Mouse (Mus musculus) urinary bladder, postnatal 25 days (tissue): Measurements from ENCODE around the gene Gm609.

Experiments
- DNase-seq: peaks from one replicate; pipeline ENCODE4 v3.0.0; 2022; ENCODE audit warnings: low spot score

Gm609 gene

DNA sequence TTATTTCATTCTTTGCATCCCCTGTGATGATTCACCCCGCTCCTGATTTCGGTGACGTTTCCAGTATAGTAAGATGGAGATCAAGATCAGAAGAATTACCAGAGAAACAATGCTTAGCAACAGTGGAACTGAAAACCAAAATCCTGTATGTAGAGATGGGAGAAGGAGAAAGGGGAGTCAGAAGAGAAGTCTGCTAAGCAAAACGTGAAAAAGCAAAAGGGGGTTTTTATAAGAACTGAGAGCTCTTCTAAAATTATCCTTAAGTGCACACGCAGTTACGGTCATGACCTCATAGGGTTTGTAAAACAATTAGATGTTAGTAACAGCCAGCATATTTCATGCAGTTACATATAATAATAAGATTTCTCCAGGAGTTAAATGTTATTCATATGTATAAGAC lies 100.5 kb downstream of the Gm609 start:
- DNase-seq: no peak

- DNase-seq: no peak
These were observed 101.1 kb downstream of the Gm609 start for GRCm38 (mm10) chr16:45391680-45392079.

- no peak for DNase-seq
These were observed 102.3 kb downstream of the Gm609 start for GRCm38 (mm10) chr16:45390286-45390956.

GRCm38 (mm10) chr16:45389833-45390232 lies 102.9 kb downstream of the Gm609 start:
- DNase-seq: no peak

DNA sequence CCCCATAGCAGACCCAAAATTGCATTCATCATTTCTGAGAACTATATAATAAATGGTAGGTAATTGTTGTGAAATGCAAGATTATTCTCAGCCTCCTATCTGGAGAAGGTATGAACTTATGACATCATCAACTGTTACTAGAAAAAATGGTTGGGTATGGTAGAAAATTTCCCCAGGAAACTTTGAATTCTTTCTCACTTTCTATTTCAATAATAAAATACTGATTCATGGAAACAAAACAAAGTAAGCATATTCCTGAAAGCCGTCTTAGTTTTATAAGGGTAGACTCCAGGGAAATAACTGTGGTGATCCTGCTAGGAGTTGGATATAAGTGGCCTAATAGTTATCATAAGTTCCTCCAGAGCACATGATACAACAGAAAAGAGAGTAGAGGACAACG lies 103.7 kb downstream of the Gm609 start:
- no peak for DNase-seq

GRCm38 (mm10) chr16:45381811-45382210 lies 111.0 kb downstream of the Gm609 start:
- no peak for DNase-seq

- no peak for DNase-seq
These were observed 113.8 kb downstream of the Gm609 start for GRCm38 (mm10) chr16:45378959-45379358.

DNA sequence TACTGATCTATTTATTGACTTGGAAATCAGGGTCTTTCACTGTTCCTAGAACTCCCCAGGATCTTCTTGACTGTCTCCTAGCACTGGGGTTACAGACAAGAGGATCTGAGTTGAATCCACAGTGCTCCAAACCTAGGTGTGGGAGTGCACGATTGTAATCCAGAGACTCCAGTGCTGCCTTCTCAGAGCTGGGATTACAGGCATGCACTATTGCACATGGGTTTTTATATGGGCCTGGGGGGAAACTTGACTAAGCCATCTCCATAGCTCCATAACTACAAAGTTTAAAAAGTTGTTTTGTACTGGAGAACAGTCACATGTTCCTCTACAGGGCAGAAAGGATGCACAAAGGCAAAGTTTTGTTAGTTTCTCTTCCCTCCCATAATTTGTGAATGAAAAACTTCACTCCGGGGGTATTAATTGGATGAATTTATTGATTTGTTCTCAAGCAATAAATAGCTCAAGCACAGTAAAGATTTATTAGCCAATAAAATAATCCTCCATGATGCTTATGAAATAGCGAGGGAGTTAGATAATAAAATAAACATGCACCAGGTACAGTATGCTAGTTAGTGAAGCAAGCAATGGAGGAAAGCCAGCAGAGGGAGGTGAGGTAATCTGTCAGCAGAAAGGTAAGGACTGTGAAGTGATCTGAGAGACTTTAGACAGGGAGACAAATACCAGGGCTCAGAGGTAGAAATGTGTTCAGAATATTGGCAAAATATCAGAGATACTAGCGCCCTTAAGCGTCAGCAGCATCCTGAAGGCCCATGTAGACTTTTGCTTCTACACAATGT lies 114.4 kb downstream of the Gm609 start:
- DNase-seq: no peak

DNA sequence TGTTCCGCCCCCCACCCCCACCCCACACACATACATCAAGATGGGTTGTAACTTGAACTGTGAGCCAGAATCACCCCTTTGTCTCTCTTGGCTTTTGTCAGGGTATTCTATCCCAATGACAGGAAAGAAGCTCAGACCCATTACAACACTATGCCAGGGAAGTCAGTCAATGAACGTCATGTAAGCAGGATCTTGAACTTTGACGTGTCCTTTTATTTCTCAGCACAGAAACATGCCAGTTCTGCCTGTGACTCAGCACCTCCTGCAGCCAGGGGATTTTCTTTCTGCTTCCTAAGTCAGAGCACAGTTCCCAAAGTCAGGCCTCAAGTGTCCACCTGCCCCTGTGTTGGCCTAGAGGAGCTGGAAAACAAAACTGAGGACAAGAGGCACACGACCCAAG lies 115.4 kb downstream of the Gm609 start:
- DNase-seq: no peak

DNA sequence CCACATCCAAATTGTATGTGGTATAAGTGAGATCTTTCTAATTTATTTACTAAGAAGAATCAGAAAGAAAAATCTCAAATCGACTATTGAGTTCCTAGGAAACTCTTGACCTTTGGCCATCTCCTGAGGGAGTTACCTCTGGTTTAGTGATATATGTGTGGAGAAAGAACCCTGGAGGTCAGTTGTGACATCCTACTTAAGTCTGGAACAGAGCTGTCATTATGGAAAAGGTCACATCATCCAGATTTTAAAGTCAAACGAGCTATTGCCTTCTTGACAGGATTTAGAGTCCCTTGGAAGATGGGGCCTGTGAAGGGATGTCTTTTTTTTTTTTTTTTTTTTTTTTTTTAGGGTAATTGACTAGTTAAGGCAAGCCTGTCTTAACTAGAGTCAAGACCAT lies 116.0 kb downstream of the Gm609 start:
- DNase-seq: no peak

GRCm38 (mm10) chr16:45376294-45376693 lies 116.5 kb downstream of the Gm609 start:
- no peak for DNase-seq

GRCm38 (mm10) chr16:45375506-45376225 lies 117.1 kb downstream of the Gm609 start:
- DNase-seq: no peak

GRCm38 (mm10) chr16:45374074-45374473 lies 118.7 kb downstream of the Gm609 start:
- DNase-seq: no peak

GRCm38 (mm10) chr16:45371076-45371475 lies 121.7 kb downstream of the Gm609 start:
- no peak for DNase-seq

- no peak for DNase-seq
These were observed 123.3 kb downstream of the Gm609 start for GRCm38 (mm10) chr16:45369285-45369965.

GRCm38 (mm10) chr16:45366111-45366510 lies 126.7 kb downstream of the Gm609 start:
- DNase-seq: no peak

DNA sequence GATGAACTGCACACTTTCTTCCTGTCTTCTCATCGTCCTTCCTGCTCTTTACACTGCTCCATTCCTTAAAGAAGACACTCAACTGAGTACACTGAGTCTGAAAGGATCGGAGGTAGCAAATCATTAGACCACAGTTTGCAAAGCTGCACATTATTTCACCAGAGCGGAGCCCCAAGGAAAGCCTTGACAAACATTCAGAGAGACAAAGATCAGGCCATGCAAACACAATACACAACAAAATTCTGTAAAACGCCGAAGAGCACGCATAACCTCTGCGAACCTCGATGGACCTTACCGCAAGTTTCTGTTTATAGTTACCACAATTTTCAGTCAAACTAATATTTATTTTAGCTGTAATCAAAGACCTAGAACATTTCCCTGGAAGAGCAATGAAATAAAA lies 127.4 kb downstream of the Gm609 start:
- no peak for DNase-seq

DNA sequence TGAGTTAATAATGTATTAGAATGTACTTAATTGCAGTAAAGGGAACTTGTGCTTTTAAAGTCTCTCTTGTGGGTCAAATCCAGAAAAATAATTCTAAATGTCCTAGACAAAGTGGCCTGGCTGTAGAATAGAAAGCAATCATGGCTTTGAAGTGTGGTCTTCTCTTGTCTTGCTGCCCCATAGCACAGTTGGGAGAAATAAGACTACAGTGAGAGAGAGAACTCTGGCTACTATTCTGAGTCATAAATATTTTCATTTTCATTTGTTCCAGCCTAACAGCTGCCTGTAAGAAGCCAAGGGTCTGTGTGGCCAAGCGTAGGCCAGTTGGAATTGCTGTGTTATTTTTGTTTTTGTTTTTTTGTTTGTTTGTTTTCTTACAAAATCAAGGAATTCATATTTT lies 128.1 kb downstream of the Gm609 start:
- DNase-seq: no peak

DNA sequence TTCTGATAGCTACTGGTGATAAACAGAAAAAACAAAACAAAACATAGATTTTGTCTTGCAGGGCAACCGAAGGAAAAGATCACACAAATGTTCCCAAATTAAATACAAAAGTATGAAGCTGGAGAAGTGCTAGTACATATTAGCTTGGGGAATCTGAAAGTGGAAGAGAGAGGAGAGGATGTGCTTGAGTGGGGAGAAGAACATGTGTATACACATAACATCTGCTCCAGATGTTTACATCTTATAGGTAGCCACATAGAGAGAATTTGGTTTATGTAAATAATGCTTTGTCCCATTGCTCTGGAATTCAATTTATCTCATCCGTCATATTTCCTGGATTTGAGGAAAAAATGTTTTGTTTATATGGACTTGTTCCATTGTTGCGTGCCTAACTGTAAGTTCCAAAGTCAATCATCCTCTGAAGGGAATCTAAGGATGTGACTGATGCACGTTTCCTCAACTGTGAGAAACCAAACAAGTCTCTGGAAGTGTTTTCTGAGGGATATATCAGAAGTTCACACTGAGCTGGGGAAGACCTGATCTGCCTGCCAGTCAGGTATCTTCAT lies 129.2 kb downstream of the Gm609 start:
- DNase-seq: no peak
